Mouse (Mus musculus): ENCODE measurements around the gene Ttl.

Ttl gene

GRCm38 (mm10) chr2:129083514-129083913, 17.8 kb downstream of the Ttl start:
- no peak for DNase-seq (ENCODE audit: low spot score in 2 of 2)

GRCm38 (mm10) chr2:129084959-129085358, 19.2 kb downstream of the Ttl start:
- DNase-seq (ENCODE audit: low spot score in 2 of 2), result no peak

- no peak for DNase-seq (ENCODE audit: low spot score in 2 of 2)
Observed at GRCm38 (mm10) chr2:129087520-129087919, 21.8 kb downstream of the Ttl start.

- DNase-seq (ENCODE audit: low spot score in 2 of 2), result peak in 1 of 2 experiments; percentile 36
Observed at GRCm38 (mm10) chr2:129090370-129090769, 24.6 kb downstream of the Ttl start.

- peak in 1 of 2 experiments; percentile 37 for DNase-seq (ENCODE audit: low spot score in 2 of 2)
Observed at GRCm38 (mm10) chr2:129092810-129093209, 27.1 kb downstream of the Ttl start.

GRCm38 (mm10) chr2:129093926-129094724, 28.4 kb downstream of the Ttl start:
- peak; percentile 54 to 61 for DNase-seq (ENCODE audit: low spot score in 2 of 2)

- DNase-seq (ENCODE audit: low spot score in 2 of 2), result peak; percentile 95 to 96
Observed at GRCm38 (mm10) chr2:129100784-129101310, 35.1 kb downstream of the Ttl start, which contains the start of gene Polr1b. Gene Polr1b, plus strand, starts transcription at chr2:129100995.

GRCm38 (mm10) chr2:129112924-129113323, 47.2 kb downstream of the Ttl start:
- no peak for DNase-seq (ENCODE audit: low spot score in 2 of 2)

- DNase-seq (ENCODE audit: low spot score in 2 of 2), result no peak
Observed at GRCm38 (mm10) chr2:129115706-129116367, 50.1 kb downstream of the Ttl start.

- no peak for DNase-seq (ENCODE audit: low spot score in 2 of 2)
Observed at GRCm38 (mm10) chr2:129116368-129116739, 50.6 kb downstream of the Ttl start.

GRCm38 (mm10) chr2:129118061-129118460, 52.3 kb downstream of the Ttl start:
- DNase-seq (ENCODE audit: low spot score in 2 of 2), result no peak

- no peak for DNase-seq (ENCODE audit: low spot score in 2 of 2)
Observed at GRCm38 (mm10) chr2:129121986-129122385, 56.2 kb downstream of the Ttl start.

GRCm38 (mm10) chr2:129129412-129129929, 63.7 kb downstream of the Ttl start, which contains the start of gene Chchd5:
Gene Chchd5, plus strand, starts transcription at chr2:129129700.
- peak; percentile 97 to 99 for DNase-seq (ENCODE audit: low spot score in 2 of 2)

- DNase-seq (ENCODE audit: low spot score in 2 of 2), result peak; percentile 41 to 57
Observed at GRCm38 (mm10) chr2:129129987-129130545, 64.3 kb downstream of the Ttl start.

GRCm38 (mm10) chr2:129130776-129131175, 65.0 kb downstream of the Ttl start:
- DNase-seq (ENCODE audit: low spot score in 2 of 2), result no peak

- no peak for DNase-seq (ENCODE audit: low spot score in 2 of 2)
Observed at GRCm38 (mm10) chr2:129132231-129132630, 66.5 kb downstream of the Ttl start.

- no peak for DNase-seq (ENCODE audit: low spot score in 2 of 2)
Observed at GRCm38 (mm10) chr2:129133006-129133805, 67.5 kb downstream of the Ttl start.

GRCm38 (mm10) chr2:129139906-129140305, 74.2 kb downstream of the Ttl start:
- DNase-seq (ENCODE audit: low spot score in 2 of 2), result peak; percentile 57 to 62
